Mouse (Mus musculus) layer of hippocampus, postnatal 25 days (tissue): Measurements from ENCODE around the gene Med11. TPM values are rescaled to one million over a fixed set of nuclear protein-coding genes. Genes with fewer than 3 reads are reported as not detected.

Source experiments
- DNase-seq, 2 experiments: peaks; one replicate each; pipeline ENCODE4 v3.0.0; 2022; ENCODE audit warnings: mixed read lengths in 2 of 2, low spot score in 1 of 2; ENCODE audit errors: extremely low spot score in 1 of 2
- microRNA-seq, 2 experiments: library from miRNA; unstranded; fragments of <30 nt; microRNA quantifications; one replicate each; pipeline ENCODE4 v1.2.0; 2021
- total RNA-seq, 2 experiments: library from RNA; stranded (reverse); gene quantifications; 2 replicates each; pipeline ENCODE4 v1.2.3; 2021

The Med11 gene
- total RNA-seq, 2 experiments from 2014 or later, result 15.5 to 17.4 TPM

DNA sequence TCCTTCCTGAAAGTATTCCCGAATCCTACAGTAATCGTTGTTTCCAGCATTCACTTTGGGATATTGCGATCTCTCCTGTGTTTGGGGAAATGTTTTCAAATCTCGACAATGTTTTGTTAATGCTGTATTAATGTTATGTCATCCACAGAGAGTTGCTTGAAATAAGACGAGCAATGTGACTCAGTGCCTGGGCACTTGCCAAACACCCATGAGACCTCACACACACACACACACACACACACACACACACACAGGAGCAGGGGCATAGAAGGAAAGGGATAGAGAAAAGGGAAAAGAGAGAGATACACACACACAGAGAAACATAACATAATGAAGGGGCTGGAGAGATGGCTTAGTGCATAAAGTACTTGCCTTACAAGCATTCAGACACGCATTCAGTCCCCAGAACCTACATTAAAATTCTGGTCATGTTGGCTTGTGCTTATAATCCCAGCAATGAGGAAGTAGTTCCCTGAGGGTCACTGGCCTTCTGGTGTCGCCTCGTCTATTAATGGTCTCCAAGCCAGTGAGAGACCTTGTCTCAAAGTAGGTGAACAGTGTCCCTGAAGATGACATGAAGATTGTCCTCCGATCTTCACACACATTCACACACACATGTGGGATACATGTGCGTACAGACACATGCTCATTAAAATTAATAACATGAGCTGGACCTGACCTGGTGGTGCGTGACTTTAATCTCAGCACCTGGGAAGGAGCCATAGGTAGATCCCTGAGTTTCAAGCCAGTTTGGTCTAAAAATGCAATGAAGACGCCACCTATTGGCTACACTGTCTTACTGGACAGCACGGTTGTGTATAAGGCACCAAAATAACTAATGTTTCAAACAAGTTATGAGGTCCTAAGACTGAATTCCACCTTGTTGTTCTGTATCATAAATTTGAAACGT lies 48.1 kb downstream of the Med11 start:
- DNase-seq, result no peak

DNA sequence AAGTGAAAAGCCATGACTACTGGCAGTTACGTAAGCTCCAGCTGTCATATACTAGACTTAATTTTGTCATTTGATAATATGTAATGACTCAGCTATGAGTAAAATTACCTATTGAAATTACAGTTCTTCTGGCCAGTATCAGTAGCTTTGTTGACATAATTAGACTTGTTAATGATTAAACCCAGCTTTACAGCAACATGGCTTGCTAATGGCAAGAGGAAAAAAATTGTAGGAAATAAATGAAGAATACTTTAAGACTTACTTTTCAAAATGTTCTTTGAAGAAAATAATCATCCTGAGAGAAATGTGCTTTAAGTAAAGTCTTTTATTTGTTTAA lies 48.7 kb downstream of the Med11 start:
- no peak for DNase-seq

DNA sequence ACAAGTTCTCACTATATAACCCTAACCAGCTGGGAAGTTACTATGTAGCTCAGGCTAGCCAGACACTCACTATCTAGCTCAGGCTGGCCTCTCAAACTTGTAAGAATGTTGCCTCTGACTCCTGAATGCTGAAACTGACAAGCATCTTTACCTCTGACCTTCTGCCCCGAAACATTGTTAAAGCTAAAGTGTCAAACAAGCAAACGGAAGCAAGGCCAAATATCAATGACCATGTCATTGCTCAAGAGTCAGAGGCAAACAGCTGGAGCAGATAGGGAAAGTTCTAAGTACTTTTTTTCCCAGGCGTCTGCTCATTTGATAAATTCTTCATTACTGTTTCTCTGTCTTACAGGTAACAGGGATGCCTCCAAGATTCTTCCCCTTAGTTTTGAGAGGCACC lies 50.3 kb downstream of the Med11 start:
- DNase-seq, result no peak

Small RNAs within 50 kb of the gene (microRNA-seq; reads per million reads assigned to microRNA genes)
- gene Mir7115, result 3.1 to 3.6 reads per million in 2 experiments

Other genes starting within 250 kb of the Med11 start
- 10 to 100 TPM; 28.1 to 39.2 TPM for gene Slc16a11, start 239.2 kb upstream of the Med11 start, total RNA-seq
- 10 to 100 TPM in 1 of 2 experiments, 1 to 10 TPM in 1; 7.0 to 10.0 TPM for gene Slc16a13, start 230.9 kb upstream of the Med11 start, total RNA-seq
- gene Bcl6b, start 222.1 kb upstream of the Med11 start, total RNA-seq, result 1 to 10 TPM; 1.2 to 2.1 TPM
- 10 to 100 TPM; 50.6 to 55.6 TPM for gene 0610010K14Rik, start 214.0 kb upstream of the Med11 start, total RNA-seq
- gene Gm21988, start 212.1 kb upstream of the Med11 start, total RNA-seq, result 1 to 10 TPM; 3.2 to 4.5 TPM
- 100 to 1,000 TPM; 310 to 312 TPM for gene Rnasek, start 212.1 kb upstream of the Med11 start, total RNA-seq
- gene Alox12, start 196.6 kb upstream of the Med11 start, total RNA-seq, result under 1 TPM in 1 of 2 experiments, not detected in 1; 0.20 TPM
- gene Alox12e, start 129.3 kb upstream of the Med11 start, total RNA-seq, result not detected
- not detected for gene Alox15, start 99.9 kb upstream of the Med11 start, total RNA-seq
- gene Pelp1, start 41.9 kb upstream of the Med11 start, total RNA-seq, result 10 to 100 TPM; 32.8 to 34.3 TPM
- 100 to 1,000 TPM in 1 of 2 experiments, 10 to 100 TPM in 1; 90.7 to 104 TPM for gene Arrb2, start 19.3 kb upstream of the Med11 start, total RNA-seq
- gene Zmynd15, start 7.5 kb downstream of the Med11 start, total RNA-seq, result under 1 TPM; 0.37 to 0.42 TPM
- 1 to 10 TPM in 1 of 2 experiments, under 1 TPM in 1; 0.62 to 1.1 TPM for gene Cxcl16, start 8.1 kb downstream of the Med11 start, total RNA-seq
- under 1 TPM; 0.47 to 0.61 TPM for gene Tm4sf5, start 53.3 kb downstream of the Med11 start, total RNA-seq
- not detected for gene Vmo1, start 62.7 kb downstream of the Med11 start, total RNA-seq
- gene Gltpd2, start 67.3 kb downstream of the Med11 start, total RNA-seq, result not detected
- 100 to 1,000 TPM; 178 to 211 TPM for gene Psmb6, start 73.4 kb downstream of the Med11 start, total RNA-seq
- not detected for gene Gm40193, start 81.0 kb downstream of the Med11 start, total RNA-seq
- gene Pld2, start 88.1 kb downstream of the Med11 start, total RNA-seq, result 10 to 100 TPM; 16.2 to 18.9 TPM
- gene Mink1, start 111.0 kb downstream of the Med11 start, total RNA-seq, result 100 to 1,000 TPM; 434 to 488 TPM
- under 1 TPM in 1 of 2 experiments, not detected in 1; 0.66 TPM for gene 4930544D05Rik, start 163.9 kb downstream of the Med11 start, total RNA-seq
- under 1 TPM in 1 of 2 experiments, not detected in 1; 0.44 TPM for gene Chrne, start 167.3 kb downstream of the Med11 start, total RNA-seq
- gene Gp1ba, start 187.2 kb downstream of the Med11 start, total RNA-seq, result not detected
- 10 to 100 TPM; 86.9 to 87.6 TPM for gene Rnf167, start 195.3 kb downstream of the Med11 start, total RNA-seq
- 100 to 1,000 TPM; 127 to 129 TPM for gene Slc25a11, start 195.6 kb downstream of the Med11 start, total RNA-seq
- 100 to 1,000 TPM; 376 to 385 TPM for gene Pfn1, start 202.7 kb downstream of the Med11 start, total RNA-seq
- 1 to 10 TPM; 7.2 to 8.2 TPM for gene Eno3, start 205.3 kb downstream of the Med11 start, total RNA-seq
- 10 to 100 TPM; 48.7 to 48.8 TPM for gene Spag7, start 217.5 kb downstream of the Med11 start, total RNA-seq
- 100 to 1,000 TPM; 326 to 389 TPM for gene Camta2, start 236.2 kb downstream of the Med11 start, total RNA-seq
- gene Inca1, start 248.2 kb downstream of the Med11 start, total RNA-seq, result 1 to 10 TPM; 3.1 to 3.4 TPM
- gene Kif1c, start 248.6 kb downstream of the Med11 start, total RNA-seq, result 10 to 100 TPM; 71.5 to 78.9 TPM